Mouse (Mus musculus) B cell, adult 67 days (primary cell): Measurements from ENCODE around the gene Tubgcp6. TPM values are rescaled to one million over a fixed set of nuclear protein-coding genes. Genes with fewer than 3 reads are reported as not detected.

Source experiments
- total RNA-seq, 2 experiments: library from RNA; stranded (reverse); gene quantifications; 4 replicates each; pipeline ENCODE4 v1.2.4; 2023

Gene Tubgcp6
- 10 to 100 TPM; 56.5 to 64.7 TPM for total RNA-seq

GRCm38 (mm10) chr15:89122649-89123366, at the start of gene Tubgcp6:
TSS of gene Tubgcp6 (minus strand) at chr15:89123112.

DNA sequence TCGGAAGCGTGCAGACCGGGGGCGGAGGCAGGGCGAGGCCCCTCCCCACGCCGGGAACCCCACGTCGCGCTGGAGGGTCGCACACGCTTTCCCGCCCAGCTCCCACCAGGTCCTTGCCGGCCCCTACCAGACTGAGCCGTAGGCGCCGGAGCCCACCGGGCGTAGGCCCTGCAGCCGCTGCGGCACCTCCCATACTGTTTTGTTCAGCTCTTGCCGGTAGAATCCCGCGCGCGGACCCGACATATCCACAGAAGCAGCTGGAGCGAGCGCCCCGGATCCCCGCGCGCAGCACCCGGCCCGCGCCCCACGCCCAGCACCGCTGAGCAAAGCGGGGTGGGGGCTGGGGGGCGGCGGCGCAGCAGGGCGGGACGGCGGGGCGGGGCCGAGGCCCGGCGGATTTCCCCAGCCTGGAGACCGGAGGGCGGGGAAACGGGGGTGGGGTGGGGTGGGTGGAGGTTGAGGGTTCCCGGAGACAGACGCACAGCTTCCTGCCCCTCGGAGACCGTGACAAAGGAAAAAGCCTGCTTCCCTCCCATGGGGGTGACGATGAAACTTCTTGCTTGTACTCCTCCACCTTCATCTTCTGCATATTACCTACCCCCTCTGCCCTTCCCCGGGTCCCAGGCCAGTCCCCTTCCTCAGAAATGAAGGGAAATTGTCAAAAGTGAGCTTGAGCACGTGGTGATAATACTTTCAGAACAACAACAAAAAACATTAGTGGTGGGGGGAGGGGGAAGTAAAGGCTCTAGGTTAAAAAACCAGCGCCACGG, 26.5 kb upstream of the Tubgcp6 start, which contains the start of gene Mapk11:
Mapk11 (minus strand) TSS at position 358 of the 770 bp plus-strand sequence.

GRCm38 (mm10) chr15:89140659-89141252, 17.8 kb upstream of the Tubgcp6 start, which contains the start of gene Mapk12:
TSS of gene Mapk12 (minus strand) at chr15:89140703.

GRCm38 (mm10) chr15:89128382-89129350, 5.8 kb upstream of the Tubgcp6 start, which contains the start of gene Hdac10:
TSS of gene Hdac10 (minus strand) at chr15:89128700.

DNA sequence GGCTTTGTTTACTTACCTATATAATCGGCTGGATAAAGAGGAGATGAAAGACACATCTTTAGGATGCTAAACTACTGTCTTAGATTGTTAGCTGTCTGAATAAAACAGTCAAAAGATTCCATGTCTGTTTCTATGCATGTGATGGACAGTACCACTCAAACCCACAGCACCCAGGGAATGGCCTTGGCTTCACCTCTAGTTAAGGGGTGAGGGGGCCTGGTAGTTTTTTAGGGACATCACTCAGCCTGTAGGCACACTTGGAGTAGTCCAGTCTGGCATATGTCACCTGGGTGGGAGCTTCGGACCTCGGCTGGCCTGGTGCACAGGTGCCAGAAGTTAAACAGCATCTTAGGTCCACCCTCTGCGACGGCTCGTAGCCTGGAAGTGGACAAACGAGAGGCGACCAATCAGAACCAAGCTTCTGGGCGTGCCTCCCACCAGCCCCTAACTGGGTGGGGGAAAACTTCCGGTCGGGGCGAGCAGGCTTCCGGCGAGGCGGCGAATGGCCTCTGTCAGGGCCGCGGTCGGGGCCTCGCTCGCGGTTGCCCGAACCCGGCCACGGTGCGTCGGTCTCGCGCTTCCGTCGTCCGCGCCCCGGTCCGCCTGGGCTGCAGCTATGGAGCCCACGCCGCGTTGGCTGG, 34.2 kb downstream of the Tubgcp6 start, which contains the start of gene Selenoo:
Selenoo (plus strand) TSS at position 478 of the 641 bp plus-strand sequence.

GRCm38 (mm10) chr15:89074613-89075477, 48.1 kb downstream of the Tubgcp6 start, which contains the start of gene Trabd:
TSS of gene Trabd (plus strand) at chr15:89075124.

GRCm38 (mm10) chr15:89059161-89059931, 63.6 kb downstream of the Tubgcp6 start, which contains the start of gene Panx2:
TSS of gene Panx2 (plus strand) at chr15:89059734.

Other genes with a start within 250 kb of the Tubgcp6 start
- gene Ttll8, start 168.7 kb downstream of the Tubgcp6 start, total RNA-seq = not detected
- gene Mlc1, start 144.1 kb downstream of the Tubgcp6 start, total RNA-seq = not detected
- not detected for gene Mov10l1, start 140.2 kb downstream of the Tubgcp6 start, total RNA-seq
- gene Panx2, start 63.4 kb downstream of the Tubgcp6 start, total RNA-seq = not detected
- 10 to 100 TPM; 57.3 to 67.8 TPM for gene Trabd, start 48.0 kb downstream of the Tubgcp6 start, total RNA-seq
- gene Selenoo, start 34.0 kb downstream of the Tubgcp6 start, total RNA-seq = 10 to 100 TPM; 30.7 to 31.6 TPM
- gene Hdac10, start 5.6 kb upstream of the Tubgcp6 start, total RNA-seq = 100 to 1,000 TPM in 1 of 2 experiments, 10 to 100 TPM in 1; 99.3 to 101 TPM
- 10 to 100 TPM; 17.9 to 21.0 TPM for gene Mapk12, start 17.6 kb upstream of the Tubgcp6 start, total RNA-seq
- 10 to 100 TPM; 87.0 to 90.1 TPM for gene Mapk11, start 26.5 kb upstream of the Tubgcp6 start, total RNA-seq
- gene Plxnb2, start 57.7 kb upstream of the Tubgcp6 start, total RNA-seq = 10 to 100 TPM in 1 of 2 experiments, 1 to 10 TPM in 1; 9.8 to 12.8 TPM
- 10 to 100 TPM; 34.3 to 37.2 TPM for gene Dennd6b, start 73.4 kb upstream of the Tubgcp6 start, total RNA-seq
- 10 to 100 TPM; 59.2 to 68.8 TPM for gene Ppp6r2, start 88.4 kb upstream of the Tubgcp6 start, total RNA-seq
- 100 to 1,000 TPM; 240 to 267 TPM for gene Sbf1, start 192.2 kb upstream of the Tubgcp6 start, total RNA-seq
- not detected for gene Adm2, start 199.6 kb upstream of the Tubgcp6 start, total RNA-seq
- gene Miox, start 211.3 kb upstream of the Tubgcp6 start, total RNA-seq = not detected
- 10 to 100 TPM; 50.3 to 51.8 TPM for gene Lmf2, start 232.5 kb upstream of the Tubgcp6 start, total RNA-seq
- 100 to 1,000 TPM; 130 to 147 TPM for gene Ncaph2, start 232.6 kb upstream of the Tubgcp6 start, total RNA-seq